Mouse (Mus musculus) C2C12 (cell line): ENCODE results near the gene Acvrl1.

ENCODE experiments used
- CEBPB ChIP-seq: IDR thresholded peaks from one replicate; pipeline ENCODE4 v1.6.1; 2011; ENCODE audit warnings: low read depth, mild to moderate bottlenecking, control low read depth, moderate library complexity
- CTCF ChIP-seq: IDR thresholded peaks from one replicate; pipeline ENCODE4 v1.5.1; 2011; ENCODE audit not compliant: control insufficient read depth, insufficient read depth, insufficient read length
- MAX ChIP-seq: IDR thresholded peaks from one replicate; pipeline ENCODE4 v1.6.1; 2011; ENCODE audit warnings: mild to moderate bottlenecking, control low read depth
- MYOD1 ChIP-seq: IDR thresholded peaks from one replicate; pipeline ENCODE4 v1.6.1; 2011; ENCODE audit warnings: low read depth; ENCODE audit not compliant: control insufficient read depth, insufficient read length
- MYOG ChIP-seq: IDR thresholded peaks from one replicate; pipeline ENCODE4 v1.6.1; 2011; ENCODE audit not compliant: control insufficient read depth, insufficient read length; ENCODE audit errors: extremely low read depth
- USF1 ChIP-seq: IDR thresholded peaks from one replicate; pipeline ENCODE4 v1.6.1; 2011; ENCODE audit warnings: low read depth, mild to moderate bottlenecking, control low read depth, moderate library complexity

DNA sequence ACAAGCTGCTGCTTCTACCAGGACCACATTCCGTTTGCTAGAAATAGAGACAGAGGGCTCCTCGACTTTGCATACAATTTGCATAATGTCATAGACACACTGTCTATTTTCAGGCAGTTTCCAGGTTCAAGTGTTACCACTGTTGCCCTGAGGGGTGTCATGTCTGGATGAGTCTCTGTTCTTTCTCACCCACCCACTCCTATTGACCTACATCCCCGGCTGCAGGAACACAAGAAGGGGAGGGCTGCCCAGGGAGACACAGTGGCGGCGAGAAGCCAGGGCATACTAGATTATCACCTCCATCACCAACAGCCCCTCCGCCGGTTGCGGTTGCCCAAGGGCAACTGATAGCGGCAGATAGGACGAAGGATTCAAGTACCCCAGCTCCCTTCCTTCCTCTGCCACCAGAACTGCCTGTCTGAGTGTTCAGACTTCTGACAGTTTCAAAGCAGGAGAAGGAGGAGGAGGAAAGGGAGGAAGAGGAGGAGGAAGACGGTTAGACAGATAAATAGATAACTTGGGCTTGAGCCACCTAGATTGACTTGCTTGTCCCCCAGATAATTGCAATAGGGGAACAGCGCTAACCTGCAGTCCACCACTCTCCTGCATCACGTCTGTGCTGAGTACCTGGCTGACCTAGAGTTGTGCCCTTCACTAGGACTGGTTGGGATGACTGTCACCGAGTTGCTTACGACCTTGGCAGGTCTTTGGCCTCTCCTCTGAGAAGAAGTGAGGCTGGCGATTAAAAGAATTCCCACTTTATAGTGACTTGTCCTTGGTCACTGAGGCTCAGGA, 19.0 kb downstream of the Acvrl1 start:
- TF ChIP-seq CTCF (no peak), MAX (no peak), MYOD1 (no peak), CEBPB (no peak), USF1 (no peak), MYOG (no peak)
